Mouse (Mus musculus): ENCODE measurements around the gene Mien1.

DNA sequence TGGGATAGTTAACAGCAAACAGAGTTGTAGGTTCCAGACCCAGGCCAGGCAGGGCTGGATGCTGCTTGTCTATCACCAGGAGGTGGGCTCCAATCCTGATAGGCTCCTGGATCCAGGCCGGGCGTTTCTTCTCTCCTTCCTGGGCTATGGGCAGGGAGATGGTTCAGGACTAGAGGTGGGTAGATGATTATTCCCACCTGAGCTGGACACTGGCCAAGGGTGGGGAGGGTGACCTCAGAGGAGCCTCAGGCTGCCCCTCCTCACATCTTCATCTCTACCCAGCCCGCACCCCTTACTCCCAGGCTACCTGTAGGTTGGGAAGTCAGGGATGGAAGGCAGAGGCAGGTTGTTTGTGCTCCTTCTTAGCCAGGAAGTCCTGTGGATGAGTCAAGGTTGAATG, 10.6 kb upstream of the Mien1 start:
- no peak for TF ChIP-seq CTCF (IDR thresholded peaks at IDR 0.05; ENCODE audit: low read depth, low read length)
- TF ChIP-seq POLR2A (IDR thresholded peaks at IDR 0.05; ENCODE audit: borderline replicate concordance, low read depth, low read length): no peak

Measured in bone marrow macrophage, adult 2 months (primary cell).